Mouse (Mus musculus) ZHBTc4 (cell line): ENCODE measurements around the gene Ccdc17.

ENCODE experiments used
- DNase-seq: peaks from one replicate; pipeline ENCODE4 v3.0.0-alpha.2; 2011; ENCODE audit warnings: low read depth, low spot score

The Ccdc17 gene

DNA sequence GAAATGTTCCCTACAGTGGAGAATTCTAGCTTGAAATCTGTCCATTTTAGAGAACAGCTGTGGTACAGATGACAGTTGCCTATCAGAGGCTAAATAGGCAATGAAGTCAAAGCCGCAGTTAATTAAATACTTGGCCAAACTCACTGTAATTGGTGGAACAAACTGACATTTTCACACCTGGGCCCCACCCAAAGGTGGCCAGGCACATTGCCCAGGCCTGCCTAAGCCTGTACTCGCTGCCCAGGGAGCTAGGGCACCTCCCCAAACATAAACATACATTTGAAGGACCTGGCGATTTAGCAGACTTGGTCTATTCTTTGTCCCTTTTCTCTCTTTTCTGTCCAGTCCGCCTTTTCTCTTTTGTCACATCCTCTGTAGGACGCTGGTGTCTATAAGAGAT is at the start of gene Ccdc17:
Gene Ccdc17, plus strand, starts transcription at position 276 of the 400 bp plus-strand sequence.
- no peak for DNase-seq

DNA sequence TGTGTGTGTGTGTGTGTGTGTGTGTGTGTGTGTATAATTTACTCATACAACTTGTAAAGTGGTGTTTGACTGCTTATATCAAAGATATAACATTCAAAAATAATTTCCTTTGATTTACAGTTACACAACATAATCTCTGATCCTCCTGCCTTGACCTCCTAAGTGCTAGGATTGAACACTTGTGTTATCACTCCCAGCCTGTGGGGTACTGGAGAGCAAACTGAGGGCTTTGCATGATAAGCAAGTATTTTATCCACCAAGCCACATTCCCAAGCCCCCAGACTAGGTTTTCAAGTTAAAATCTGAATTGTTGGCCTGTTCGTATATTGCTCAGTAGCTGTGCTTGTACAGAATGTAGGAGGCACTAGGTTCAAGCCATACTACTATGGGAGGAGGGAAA is 46.0 kb upstream of the Ccdc17 start:
- no peak for DNase-seq

GRCm38 (mm10) chr4:116553035-116553434 is 43.4 kb upstream of the Ccdc17 start:
- DNase-seq, result no peak

DNA sequence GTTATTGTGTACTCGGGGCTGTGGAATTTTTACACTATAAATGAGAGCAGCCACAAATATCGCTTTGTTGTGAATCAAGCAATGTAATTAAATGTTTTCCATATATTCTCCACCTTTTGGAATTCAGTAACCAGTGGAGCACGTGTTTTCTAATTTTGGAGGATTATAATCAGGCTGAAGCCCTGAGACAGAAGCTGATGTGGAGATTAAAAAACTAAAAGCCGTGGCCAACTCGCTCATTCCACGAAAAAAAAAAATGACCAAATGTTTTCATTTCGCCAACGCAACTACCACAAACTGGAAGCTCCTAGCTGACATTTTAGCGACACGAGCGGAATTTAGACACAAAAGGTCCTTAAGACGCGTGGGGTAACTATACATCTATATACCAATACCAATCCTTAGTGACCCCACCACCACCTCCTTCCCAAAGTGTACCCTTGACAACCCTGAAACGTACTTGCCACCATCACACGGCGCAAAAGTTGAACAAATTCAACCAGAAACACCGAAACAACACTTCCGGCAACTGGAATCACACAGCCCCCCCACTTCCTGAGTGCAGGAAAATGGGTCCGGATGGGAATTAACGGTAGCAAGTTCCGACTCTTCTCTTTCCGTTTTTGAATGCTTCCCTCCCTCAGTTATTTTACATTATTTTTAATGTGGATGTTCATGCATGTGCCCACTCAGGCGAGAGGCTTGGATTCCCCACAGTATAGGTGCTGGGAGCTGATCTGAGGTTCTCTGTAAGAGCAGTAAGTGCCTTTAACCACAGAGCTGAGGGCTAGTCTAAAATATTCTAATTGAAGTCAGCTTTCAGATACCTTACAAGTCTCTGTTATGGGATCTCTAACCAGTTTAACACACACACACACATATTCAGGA is 40.8 kb upstream of the Ccdc17 start, which contains the start of gene Tmem69:
Gene Tmem69, minus strand, starts transcription at position 524 of the 888 bp plus-strand sequence.
- peak; percentile 87 for DNase-seq

DNA sequence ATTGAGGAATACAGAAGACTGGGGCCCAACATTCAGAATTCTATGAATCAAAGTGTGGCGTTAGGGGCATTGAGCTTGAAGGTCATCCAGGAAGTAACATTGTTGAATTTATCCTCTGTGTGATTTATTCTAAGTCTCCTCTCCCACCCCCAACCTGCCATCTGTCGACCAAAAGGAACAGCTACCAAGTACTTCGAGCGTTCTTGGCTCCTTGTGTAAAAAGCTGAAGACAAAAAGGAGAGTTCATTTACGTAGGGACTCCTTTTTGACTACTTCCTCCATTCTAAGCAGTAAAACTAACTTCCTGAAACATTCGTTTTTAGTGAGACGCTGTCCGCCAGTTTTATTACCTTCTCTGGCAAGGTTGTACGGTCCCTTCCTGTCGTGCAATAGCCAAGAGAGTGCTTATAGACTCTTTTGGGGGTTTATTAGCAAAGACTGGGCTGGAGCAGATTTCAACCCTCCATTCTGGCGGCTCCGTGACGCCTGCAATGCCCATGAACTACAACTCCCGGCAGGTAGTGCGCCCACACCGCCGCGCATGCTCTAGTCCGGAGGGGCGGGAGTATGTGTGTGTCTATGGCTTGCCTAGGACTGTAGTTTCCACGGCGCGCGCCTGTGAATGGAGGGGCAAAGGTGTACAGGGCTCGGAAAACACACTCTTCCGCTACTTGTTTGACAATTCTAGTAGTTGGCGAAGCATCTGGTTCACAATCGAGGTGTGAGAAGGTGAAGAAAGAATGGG is 39.7 kb upstream of the Ccdc17 start:
- peak; percentile 97 for DNase-seq

DNA sequence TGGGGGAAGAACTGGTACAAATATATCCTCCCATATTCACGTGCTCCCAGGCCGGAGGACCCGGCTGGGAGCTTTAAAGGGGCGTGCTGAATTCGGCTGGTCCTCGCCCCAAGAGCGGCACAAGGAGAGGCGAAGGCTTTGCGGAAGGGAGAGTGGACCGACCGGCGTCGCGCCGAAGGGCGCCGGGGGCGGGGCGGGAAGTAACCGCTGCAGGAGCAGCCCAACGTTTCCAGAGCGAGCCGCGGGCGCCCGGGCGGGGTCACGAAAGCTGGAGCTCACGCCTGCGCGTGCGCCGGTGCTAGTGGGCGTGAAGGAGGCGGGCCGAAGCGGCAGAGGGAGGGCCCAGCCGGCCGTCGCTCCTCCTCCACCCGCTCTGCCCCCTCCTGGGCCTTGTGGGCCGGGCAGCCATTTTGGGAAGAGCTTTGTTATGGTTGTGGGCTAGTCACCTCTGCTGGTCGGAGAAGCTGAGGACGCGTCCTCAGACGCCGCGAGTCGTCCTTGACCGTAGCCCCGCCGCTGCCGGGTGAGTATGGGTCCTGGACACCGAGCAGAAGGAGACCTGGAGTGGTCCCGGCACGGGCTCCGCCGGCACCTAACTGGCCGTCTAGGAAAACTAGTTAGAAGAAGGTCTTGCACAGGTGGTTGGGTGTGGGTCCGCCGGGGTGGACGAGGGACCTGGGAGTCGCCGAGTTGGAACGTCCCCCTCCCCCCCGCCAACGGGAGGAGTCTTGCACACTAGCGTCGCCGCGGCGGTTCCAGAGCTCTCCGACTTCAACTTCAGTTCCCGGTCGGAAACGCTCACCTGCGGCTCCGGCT is 38.9 kb upstream of the Ccdc17 start, which contains the start of gene Gpbp1l1:
Gene Gpbp1l1, plus strand, starts transcription at position 353 of the 816 bp plus-strand sequence.
- peak; percentile 98 for DNase-seq

DNA sequence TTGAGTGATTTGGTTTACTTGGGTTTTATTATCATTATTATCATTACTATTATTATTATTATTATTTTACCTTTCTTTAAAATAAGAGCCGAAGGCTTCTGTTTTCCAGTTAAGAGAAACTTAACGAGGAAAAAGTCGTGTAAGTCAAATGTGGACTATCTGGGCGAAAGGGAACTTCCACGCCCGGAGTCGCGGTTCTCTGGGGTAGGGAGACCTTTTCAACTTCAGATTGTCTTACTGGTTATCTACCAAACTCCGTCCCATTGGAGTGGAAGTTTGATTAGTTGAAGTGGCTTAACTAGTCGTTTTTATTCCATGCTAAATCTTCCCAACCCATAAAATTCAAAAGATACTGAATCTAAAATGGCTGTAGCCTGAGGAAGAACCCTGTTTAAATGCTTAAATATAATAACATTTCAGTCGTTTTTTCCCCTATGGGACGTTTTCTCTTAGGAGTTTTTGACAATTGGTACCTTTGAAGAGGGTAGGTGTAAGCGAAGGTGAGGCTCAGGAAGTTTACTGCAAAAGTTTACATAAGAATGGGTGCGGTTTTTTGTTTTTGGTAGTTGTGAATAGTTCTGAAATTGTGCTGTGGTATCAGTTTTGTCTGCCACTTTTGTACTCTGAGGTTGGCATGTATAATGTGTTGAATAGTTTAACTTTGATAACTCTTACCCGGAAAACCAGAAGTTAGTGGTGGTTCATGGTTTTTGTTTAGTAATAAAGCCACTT is 38.1 kb upstream of the Ccdc17 start:
- DNase-seq, result no peak

GRCm38 (mm10) chr4:116595793-116596192 is 661 bp upstream of the Ccdc17 start:
- DNase-seq, result peak; percentile 59

GRCm38 (mm10) chr4:116596978-116597881 is 776 bp downstream of the Ccdc17 start:
- DNase-seq, result peak; percentile 97

DNA sequence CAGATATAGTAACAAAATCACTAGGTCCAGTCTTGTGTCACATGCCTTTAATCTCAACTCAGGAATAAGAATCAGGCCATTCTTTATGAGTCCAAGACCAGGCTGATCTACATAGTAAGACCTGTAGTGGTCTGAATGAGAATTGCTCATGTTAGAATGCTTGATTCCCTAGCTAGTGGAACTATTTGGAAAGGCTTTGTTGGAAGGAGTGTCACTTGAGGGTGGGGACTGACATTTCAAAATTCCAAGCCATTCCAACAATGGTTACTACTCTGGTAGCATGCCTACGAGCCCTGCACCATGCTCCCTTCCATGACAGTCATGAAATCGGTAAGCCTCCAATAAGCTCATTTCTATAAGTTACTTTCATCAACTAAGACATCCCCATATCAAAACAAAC is 16.2 kb downstream of the Ccdc17 start:
- peak; percentile 65 for DNase-seq

GRCm38 (mm10) chr4:116615237-116615636 is 18.8 kb downstream of the Ccdc17 start:
- DNase-seq, result no peak

DNA sequence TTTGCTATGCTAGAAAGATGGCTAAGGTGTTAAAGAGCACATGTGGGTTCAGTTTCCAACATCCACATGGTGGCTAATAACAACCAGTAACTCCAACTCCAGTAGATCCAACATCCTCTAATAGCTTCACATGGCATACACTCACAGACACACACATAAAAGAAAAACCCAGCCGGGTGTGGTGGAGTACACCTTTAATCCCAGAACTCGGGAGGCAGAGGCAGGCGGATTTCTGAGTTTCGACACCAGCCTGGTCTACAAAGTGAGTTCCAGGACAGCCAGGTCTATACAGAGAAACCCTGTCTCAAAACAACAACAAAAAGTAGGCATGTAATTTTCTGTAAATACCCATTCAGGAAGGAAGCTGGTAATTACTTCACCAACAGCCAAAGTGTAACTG is 28.4 kb downstream of the Ccdc17 start:
- DNase-seq, result no peak

- peak; percentile 97 for DNase-seq
These were observed 30.4 kb downstream of the Ccdc17 start for GRCm38 (mm10) chr4:116626658-116627358.

DNA sequence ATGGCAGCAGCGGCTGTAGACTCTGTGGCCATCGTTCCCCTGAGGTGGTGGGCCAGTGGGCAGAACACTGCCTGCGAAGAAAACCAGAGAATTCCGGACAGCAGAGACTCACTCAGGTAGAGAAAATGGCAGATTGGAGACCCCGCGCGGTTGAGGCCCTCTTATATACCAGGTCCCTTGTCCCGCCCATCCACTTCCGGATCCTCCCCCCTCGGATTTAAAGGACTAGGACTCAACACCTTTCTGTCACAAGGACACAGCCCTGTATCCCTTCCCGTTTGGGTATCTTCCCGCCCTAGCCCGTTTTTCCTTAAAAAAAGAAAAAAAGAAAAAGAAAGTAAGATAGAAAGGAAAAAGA is 30.9 kb downstream of the Ccdc17 start:
- peak; percentile 93 for DNase-seq

DNA sequence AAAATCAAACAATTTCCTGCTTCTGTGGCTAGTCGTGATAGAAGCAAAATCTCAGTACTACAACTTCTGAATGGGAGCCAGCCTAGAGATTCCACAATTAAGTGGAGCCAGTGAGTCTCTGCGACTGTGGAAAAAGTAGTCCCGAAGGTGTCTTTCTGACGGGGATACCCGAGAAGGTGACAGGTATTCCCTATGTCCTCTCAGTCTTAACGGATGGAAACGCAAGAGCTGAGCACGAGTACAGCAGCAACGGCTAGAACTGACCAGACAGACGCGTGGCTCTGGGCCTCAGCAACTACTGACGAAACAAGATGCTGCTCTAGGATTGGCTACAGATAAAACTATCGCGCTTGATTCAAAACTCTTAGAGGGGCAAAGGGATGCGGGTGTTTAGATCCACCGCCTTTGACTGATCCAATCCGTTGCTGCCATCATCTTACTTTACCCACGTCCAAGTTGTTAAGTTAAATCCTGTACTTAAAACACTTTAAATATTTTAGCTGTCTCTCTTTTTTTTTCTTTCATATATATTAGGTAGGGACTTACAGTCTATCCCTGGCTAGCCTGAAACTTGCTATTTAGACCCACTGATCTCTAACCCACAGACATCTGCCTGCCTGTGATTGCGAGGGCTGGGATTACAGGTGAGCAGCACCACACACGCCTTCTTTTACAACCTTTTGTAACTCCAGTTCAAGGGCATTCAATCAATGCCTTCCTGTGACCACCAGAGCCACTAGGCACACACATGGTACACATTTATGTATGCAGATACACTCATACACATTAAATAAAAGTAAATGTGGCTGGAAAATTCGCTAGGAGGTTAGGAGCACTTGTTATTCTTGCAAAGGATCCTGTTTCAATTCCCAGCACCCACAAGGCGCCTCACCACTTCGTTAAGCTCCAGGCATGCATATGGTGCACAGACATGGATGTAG is 31.5 kb downstream of the Ccdc17 start, which contains the start of gene Nasp:
Gene Nasp, minus strand, starts transcription at position 220 of the 941 bp plus-strand sequence.
- DNase-seq, result peak; percentile 89

GRCm38 (mm10) chr4:116635197-116635596 is 38.7 kb downstream of the Ccdc17 start:
- no peak for DNase-seq

DNA sequence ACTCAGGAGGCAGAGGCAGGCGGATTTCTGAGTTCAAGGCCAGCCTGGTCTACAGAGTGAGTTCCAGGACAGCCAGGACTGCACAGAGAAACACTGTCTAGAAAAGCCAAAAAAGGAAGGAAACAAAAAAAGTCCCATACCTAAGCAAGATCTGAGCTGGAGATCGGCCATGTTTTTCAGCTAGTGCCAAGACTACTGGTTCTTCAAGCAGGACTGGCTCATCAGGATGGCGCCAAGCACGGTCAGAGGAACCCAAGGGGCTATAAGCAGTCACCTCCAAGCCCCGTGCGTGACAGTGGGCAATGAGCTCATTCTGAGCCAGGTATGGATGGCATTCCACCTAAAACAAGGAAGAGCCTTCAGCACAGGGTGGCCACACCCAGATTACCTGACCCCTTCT is 42.4 kb downstream of the Ccdc17 start:
- DNase-seq, result no peak

GRCm38 (mm10) chr4:116642071-116642470 is 45.6 kb downstream of the Ccdc17 start:
- no peak for DNase-seq
